ENCODE assay signal across 23 mouse cellular contexts in the genomic region with DNA sequence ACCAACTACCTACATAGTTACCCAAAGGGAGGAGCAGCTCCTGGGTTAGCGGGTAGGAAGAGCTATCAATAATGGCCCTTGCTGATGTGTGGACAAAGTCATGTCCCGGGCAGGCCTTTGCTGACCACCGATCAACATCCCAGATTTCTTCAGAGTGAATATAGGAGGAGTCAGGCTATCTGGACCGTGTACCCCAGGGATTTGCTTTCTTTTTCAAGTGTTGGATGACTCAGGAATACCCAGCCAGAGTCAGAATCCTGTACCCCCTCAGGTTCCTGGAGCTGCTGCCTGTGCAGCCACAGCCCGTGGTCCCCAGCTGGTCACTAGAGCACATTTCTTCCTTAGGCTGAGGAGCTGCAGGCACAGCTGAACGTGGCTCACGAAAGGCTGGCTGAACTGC. TPM values are rescaled to one million over a fixed set of nuclear protein-coding genes. Genes with fewer than 3 reads are reported as not detected.
DNase-seq lines count a peak whose midpoint lies in the region; ATAC-seq and TF ChIP-seq lines count a peak whose summit lies in the region.
"Had no signal": no experiment of that assay in that cellular context is flagged by ENCODE, and none has a peak within 500 bp of the region (broad histone marks: within the 10 kb centered on the region; RNA-seq: fewer than 3 reads in every experiment).

No protein-coding gene starts in this region.

- H3K9ac ChIP-seq in kidney, postnatal 0 days (ENCODE audit: low read depth, low read length): no peak overlapping the region
- no peak overlapping the region for H3K9ac ChIP-seq in embryonic facial prominence, embryonic 15.5 days
- H3K9ac ChIP-seq: forebrain, embryonic 13.5 days; heart, embryonic 12.5 days; neural tube, embryonic 13.5 days had no signal

- H3K4me2 ChIP-seq in kidney, postnatal 0 days (ENCODE audit: low read length): no peak overlapping the region
- no peak overlapping the region for H3K4me2 ChIP-seq in embryonic facial prominence, embryonic 15.5 days (replicated peaks)
- H3K4me2 ChIP-seq: forebrain, embryonic 13.5 days; neural tube, embryonic 13.5 days had no signal

- TF ChIP-seq CTCF in kidney, postnatal 0 days (IDR thresholded peaks at IDR 0.05; ENCODE audit: low read depth): no peak

- H3K27me3 ChIP-seq in heart, embryonic 10.5 days (ENCODE audit: insufficient read depth, poor library complexity, severe bottlenecking): peaks cover 41% of the 10 kb centered on the region
- H3K27me3 ChIP-seq in kidney, postnatal 0 days (ENCODE audit: insufficient read depth, low read length): no peaks in the 10 kb centered on the region
- H3K27me3 ChIP-seq in embryonic facial prominence, embryonic 15.5 days: no peaks in the 10 kb centered on the region
- H3K27me3 ChIP-seq: forebrain, embryonic 13.5 days had no signal

- H3K9me3 ChIP-seq in heart, embryonic 10.5 days: no peaks in the 10 kb centered on the region
- no peaks in the 10 kb centered on the region for H3K9me3 ChIP-seq in kidney, postnatal 0 days (replicated peaks; ENCODE audit: low read length)
- H3K9me3 ChIP-seq in embryonic facial prominence, embryonic 15.5 days (replicated peaks): no peaks in the 10 kb centered on the region
- H3K9me3 ChIP-seq: forebrain, embryonic 13.5 days; heart, embryonic 12.5 days; neural tube, embryonic 13.5 days had no signal

- WGBS in heart, embryonic 10.5 days: 78% methylated on average over 7 of the region's 7 CpGs
- 78% methylated on average over 7 of the region's 7 CpGs for WGBS in kidney, postnatal 0 days
- 82% methylated on average over 7 of the region's 7 CpGs for WGBS in embryonic facial prominence, embryonic 15.5 days

- H3K4me3 ChIP-seq in heart, embryonic 10.5 days: no peak overlapping the region
- no peak overlapping the region for H3K4me3 ChIP-seq in kidney, postnatal 0 days (replicated peaks; ENCODE audit: low read depth, low read length)
- no peak overlapping the region for H3K4me3 ChIP-seq in embryonic facial prominence, embryonic 15.5 days (replicated peaks)
- H3K4me3 ChIP-seq: forebrain, embryonic 13.5 days; heart, embryonic 12.5 days; neural tube, embryonic 13.5 days had no signal

- peaks cover 48% of the 10 kb centered on the region for H3K4me1 ChIP-seq in heart, embryonic 10.5 days
- H3K4me1 ChIP-seq in kidney, postnatal 0 days (replicated peaks; ENCODE audit: insufficient read depth, low read length): peaks cover 21% of the 10 kb centered on the region
- peaks cover 63% of the 10 kb centered on the region for H3K4me1 ChIP-seq in embryonic facial prominence, embryonic 15.5 days

- H3K36me3 ChIP-seq in heart, embryonic 10.5 days: no peaks in the 10 kb centered on the region
- H3K36me3 ChIP-seq in kidney, postnatal 0 days (ENCODE audit: insufficient read depth, low read length): no peaks in the 10 kb centered on the region
- H3K36me3 ChIP-seq in embryonic facial prominence, embryonic 15.5 days: no peaks in the 10 kb centered on the region
- H3K36me3 ChIP-seq: heart, embryonic 12.5 days; neural tube, embryonic 13.5 days had no signal

- no peak for DNase-seq in heart, embryonic 10.5 days (ENCODE audit: low spot score)
- DNase-seq in heart, adult 18-20 months: no peak
- no peak for DNase-seq in kidney, postnatal 0 days (ENCODE audit: low spot score)
- DNase-seq in kidney, postnatal 10 days: no peak
- peak; percentile 61 for DNase-seq in 3T3-L1 (ENCODE audit: low read depth, low spot score)
- no peak for DNase-seq in right cerebral cortex, adult 2 months (ENCODE audit: low spot score in 2 of 2)
- no peak for DNase-seq in right cerebral cortex, postnatal 10 days (ENCODE audit: low spot score in 2 of 2)
- DNase-seq: cerebellum, adult 11-12 months; layer of hippocampus, adult 9-11 months; lung, adult 2 months; right cerebral cortex, postnatal 25 days; thymus, adult 18-20 months had no signal

- ATAC-seq in kidney, postnatal 0 days (replicated peaks; ENCODE audit: low FRiP score, low read depth): no peak
- ATAC-seq in embryonic facial prominence, embryonic 15.5 days (ENCODE audit: insufficient number of reproducible peaks, low FRiP score, low TSS enrichment, low read depth): no peak
- ATAC-seq: forebrain, embryonic 13.5 days had no signal

- peak overlapping the region; percentile 24; the same call in 1 of the 2 replicates for H3K27ac ChIP-seq in heart, embryonic 10.5 days
- H3K27ac ChIP-seq in kidney, postnatal 0 days: peak overlapping the region; percentile 43; the same call in 1 of the 2 replicates
- peak overlapping the region; percentile 83 for H3K27ac ChIP-seq in embryonic facial prominence, embryonic 15.5 days (replicated peaks)
- H3K27ac ChIP-seq: forebrain, embryonic 13.5 days; neural tube, embryonic 13.5 days had no signal

RNA-seq across cellular contexts. Expression of gene Sned1, which starts 23.2 kb away (rescaled TPM):
- polyA plus RNA-seq in heart, embryonic 10.5 days (2016; fragmentation: Nextera tagmentation; extraction: Ambion mirVana): 3.0 and 5.5 TPM in 2 replicates
- 1 to 10 TPM; 4.2 to 7.5 TPM for total RNA-seq in heart, adult 18-20 months (2021)
- polyA plus RNA-seq in kidney, postnatal 0 days (2015; fragmentation: Nextera tagmentation; extraction: Ambion mirVana): 5.1 and 6.1 TPM in 2 replicates
- 14.4 and 16.0 TPM in 2 replicates for polyA plus RNA-seq in embryonic facial prominence, embryonic 15.5 days (2015; fragmentation: Nextera tagmentation; extraction: Ambion mirVana)

RNA-seq across cellular contexts. Expression of gene Crocc2, which starts 43.9 kb away (rescaled TPM):
- polyA plus RNA-seq in heart, embryonic 10.5 days (2016; fragmentation: Nextera tagmentation; extraction: Ambion mirVana): 0.14 and 0.30 TPM in 2 replicates
- under 1 TPM; 0.05 to 0.12 TPM for total RNA-seq in heart, adult 18-20 months (2021)
- polyA plus RNA-seq in kidney, postnatal 0 days (2015; fragmentation: Nextera tagmentation; extraction: Ambion mirVana): 0.06 and 0.14 TPM in 2 replicates
- polyA plus RNA-seq in embryonic facial prominence, embryonic 15.5 days (2015; fragmentation: Nextera tagmentation; extraction: Ambion mirVana): 2.8 and 5.8 TPM in 2 replicates
- total RNA-seq: CH12.LX; gastrocnemius, postnatal 25 days; liver, adult 2 months; megakaryocyte, adult 5-6 weeks; monocyte, adult 5-6 weeks had no signal
- polyA plus RNA-seq: liver, adult 2 months had no signal

RNA-seq across cellular contexts. Expression of gene 2310007B03Rik, which starts 51.7 kb away (rescaled TPM):
- polyA plus RNA-seq in heart, embryonic 10.5 days (2016; fragmentation: Nextera tagmentation; extraction: Ambion mirVana): 0.06 and 0.30 TPM in 2 replicates
- total RNA-seq in heart, adult 18-20 months (2021): under 1 TPM in 1 of 2 experiments, not detected in 1; 0.28 TPM
- polyA plus RNA-seq in kidney, postnatal 0 days (2015; fragmentation: Nextera tagmentation; extraction: Ambion mirVana): 3.1 and 3.4 TPM in 2 replicates
- 18.3 and 21.8 TPM in 2 replicates for polyA plus RNA-seq in embryonic facial prominence, embryonic 15.5 days (2015; fragmentation: Nextera tagmentation; extraction: Ambion mirVana)
- total RNA-seq: adrenal gland, postnatal 10 days; gastrocnemius, postnatal 25 days; hematopoietic stem cell, adult 5-6 weeks; liver, adult 2 months; megakaryocyte, adult 5-6 weeks; monocyte, adult 5-6 weeks had no signal
- polyA plus RNA-seq: heart, embryonic 12.5 days; neural tube, embryonic 13.5 days had no signal

Comparison
In these comparisons a context has a peak if more than half of its experiments do, and no peak if none do; other contexts are left out.
1. H3K27ac ChIP-seq: peak in every context shown above with its lines; median percentile 83 in embryonic facial prominence, embryonic 15.5 days; 43 in kidney, postnatal 0 days; 24 in heart, embryonic 10.5 days.